Mouse (Mus musculus): ENCODE measurements at regions not wholly inside any gene's neighbourhood (a gene's known extent, or its start where the extent isn't known, plus 50 kb on each side); places are given as distances from the start of the nearest gene placed in this dataset.

GRCm38 (mm10) chr7:115410501-115411230 lies 627.9 kb downstream of the Sox6 start:
- TF ChIP-seq CTCF (IDR thresholded peaks at IDR 0.05), result no peak
- TF ChIP-seq EP300 (IDR thresholded peaks at IDR 0.05), result no peak
